Comparison of ENCODE assay signal across 13 mouse cellular contexts in genomic region chr1:52652601-52653253, GRCm38 (mm10). TPM values are rescaled to one million over a fixed set of nuclear protein-coding genes. Genes with fewer than 3 reads are reported as not detected.
DNase-seq lines count a peak whose midpoint lies in the region; ATAC-seq and TF ChIP-seq lines count a peak whose summit lies in the region.
"Had no signal": no experiment of that assay in that cellular context is flagged by ENCODE, and none has a peak within 500 bp of the region (broad histone marks: within the 10 kb centered on the region; RNA-seq: fewer than 3 reads in every experiment).

No protein-coding gene starts in this region.

- H3K27ac ChIP-seq in heart, embryonic 13.5 days (replicated peaks), result peak overlapping the region; percentile 4
- no peak overlapping the region for H3K27ac ChIP-seq in heart, embryonic 10.5 days
- peak overlapping the region; percentile 54; the same call in 1 of the 2 replicates for H3K27ac ChIP-seq in bone marrow, adult 2 months (ENCODE audit: control insufficient read depth, insufficient read depth, low read depth, low read length, poor library complexity)
- no peak overlapping the region for H3K27ac ChIP-seq in limb, embryonic 15.5 days
- H3K27ac ChIP-seq in forebrain, embryonic 14.5 days (ENCODE audit: low read depth, low read length), result no peak overlapping the region
- H3K27ac ChIP-seq: forebrain, embryonic 12.5 days; macrophage; stomach, embryonic 15.5 days had no signal

- no peaks in the 10 kb centered on the region for H3K9me3 ChIP-seq in heart, embryonic 13.5 days
- H3K9me3 ChIP-seq in heart, embryonic 10.5 days, result no peaks in the 10 kb centered on the region
- no peaks in the 10 kb centered on the region for H3K9me3 ChIP-seq in limb, embryonic 15.5 days
- no peaks in the 10 kb centered on the region for H3K9me3 ChIP-seq in forebrain, embryonic 14.5 days (replicated peaks; ENCODE audit: control insufficient read depth, low read length)
- H3K9me3 ChIP-seq: forebrain, embryonic 12.5 days; stomach, embryonic 15.5 days had no signal

- H3K27me3 ChIP-seq in heart, embryonic 13.5 days (replicated peaks), result no peaks in the 10 kb centered on the region
- no peaks in the 10 kb centered on the region for H3K27me3 ChIP-seq in heart, embryonic 10.5 days (ENCODE audit: insufficient read depth, poor library complexity, severe bottlenecking)
- H3K27me3 ChIP-seq in limb, embryonic 15.5 days, result no peaks in the 10 kb centered on the region
- H3K27me3 ChIP-seq in forebrain, embryonic 14.5 days (replicated peaks; ENCODE audit: control insufficient read depth, insufficient read depth, low read length), result no peaks in the 10 kb centered on the region
- H3K27me3 ChIP-seq: forebrain, embryonic 12.5 days; stomach, embryonic 15.5 days had no signal

- WGBS in heart, embryonic 13.5 days, result 44% methylated on average over 3 of the region's 3 CpGs
- 62% methylated on average over 3 of the region's 3 CpGs for WGBS in heart, embryonic 10.5 days
- WGBS in bone marrow, adult 2 months, result 74% methylated on average over 3 of the region's 3 CpGs
- 41% methylated on average over 3 of the region's 3 CpGs for WGBS in limb, embryonic 15.5 days
- 94% methylated on average over 3 of the region's 3 CpGs for WGBS in forebrain, embryonic 14.5 days

- no peak for TF ChIP-seq POLR2A in bone marrow, adult 2 months (IDR thresholded peaks at IDR 0.05; ENCODE audit: borderline replicate concordance, control insufficient read depth, low read depth, low read length)

- ATAC-seq in heart, embryonic 13.5 days (ENCODE audit: extremely low read depth, insufficient number of reproducible peaks, low FRiP score, low TSS enrichment), result no peak
- ATAC-seq in limb, embryonic 15.5 days (ENCODE audit: insufficient number of reproducible peaks, low FRiP score, low TSS enrichment, low read depth), result peak; percentile 58; the same call in 1 of the 2 replicates
- no peak for ATAC-seq in forebrain, embryonic 14.5 days
- ATAC-seq: intestine, embryonic 16.5 days had no signal

- no peak overlapping the region for H3K4me3 ChIP-seq in heart, embryonic 13.5 days
- no peak overlapping the region for H3K4me3 ChIP-seq in heart, embryonic 10.5 days
- H3K4me3 ChIP-seq in bone marrow, adult 2 months (replicated peaks; ENCODE audit: control insufficient read depth, low read depth, low read length), result no peak overlapping the region
- no peak overlapping the region for H3K4me3 ChIP-seq in limb, embryonic 15.5 days
- H3K4me3 ChIP-seq in forebrain, embryonic 14.5 days (ENCODE audit: low read depth, low read length), result no peak overlapping the region
- H3K4me3 ChIP-seq: forebrain, embryonic 12.5 days; stomach, embryonic 15.5 days had no signal

- H3K9ac ChIP-seq in heart, embryonic 13.5 days, result peak overlapping the region; percentile 28; the same call in 1 of the 2 replicates
- H3K9ac ChIP-seq in limb, embryonic 15.5 days, result no peak overlapping the region
- no peak overlapping the region for H3K9ac ChIP-seq in forebrain, embryonic 14.5 days (ENCODE audit: low read length)
- H3K9ac ChIP-seq: forebrain, embryonic 12.5 days; stomach, embryonic 15.5 days had no signal

- peaks cover 19% of the 10 kb centered on the region for H3K4me1 ChIP-seq in heart, embryonic 13.5 days
- H3K4me1 ChIP-seq in heart, embryonic 10.5 days, result peaks cover 6% of the 10 kb centered on the region; the same call in 1 of the 2 replicates
- peaks cover 8% of the 10 kb centered on the region for H3K4me1 ChIP-seq in bone marrow, adult 2 months (ENCODE audit: control insufficient read depth, insufficient read depth, low read length)
- peaks cover 3% of the 10 kb centered on the region for H3K4me1 ChIP-seq in limb, embryonic 15.5 days
- H3K4me1 ChIP-seq in forebrain, embryonic 14.5 days (ENCODE audit: control insufficient read depth, insufficient read depth, low read length), result no peaks in the 10 kb centered on the region
- H3K4me1 ChIP-seq: forebrain, embryonic 12.5 days; stomach, embryonic 15.5 days had no signal

- DNase-seq in heart, embryonic 10.5 days (ENCODE audit: low spot score), result no peak
- peak; percentile 47 for DNase-seq in 416B (ENCODE audit: low read depth)
- DNase-seq in testis, postnatal 10 days (ENCODE audit: low spot score), result no peak
- DNase-seq in frontal cortex, postnatal 25 days (ENCODE audit: low spot score in 2 of 2), result no peak
- no peak for DNase-seq in forebrain, embryonic 14.5 days (ENCODE audit: low spot score)
- DNase-seq: layer of hippocampus, postnatal 36 days had no signal

- no peak for TF ChIP-seq CTCF in bone marrow, adult 2 months (IDR thresholded peaks at IDR 0.05; ENCODE audit: control insufficient read depth, insufficient read depth, low read length)

- H3K36me3 ChIP-seq in heart, embryonic 13.5 days, result peaks cover 34% of the 10 kb centered on the region
- peaks cover 21% of the 10 kb centered on the region; the same call in 1 of the 2 replicates for H3K36me3 ChIP-seq in heart, embryonic 10.5 days
- H3K36me3 ChIP-seq in limb, embryonic 15.5 days, result peaks cover 19% of the 10 kb centered on the region
- H3K36me3 ChIP-seq in forebrain, embryonic 14.5 days (ENCODE audit: control insufficient read depth, insufficient read depth, low read length), result peaks cover 30% of the 10 kb centered on the region
- H3K36me3 ChIP-seq: stomach, embryonic 15.5 days had no signal

- no peak overlapping the region for H3K4me2 ChIP-seq in heart, embryonic 13.5 days
- H3K4me2 ChIP-seq in limb, embryonic 15.5 days, result no peak overlapping the region
- H3K4me2 ChIP-seq in forebrain, embryonic 14.5 days (ENCODE audit: low read length), result no peak overlapping the region
- H3K4me2 ChIP-seq: forebrain, embryonic 12.5 days; stomach, embryonic 15.5 days had no signal

RNA-seq across cellular contexts. Expression of gene Nemp2, which starts 22.2 kb away (rescaled TPM):
- 4.4 and 4.8 TPM in 2 replicates for polyA plus RNA-seq in heart, embryonic 13.5 days (2015; fragmentation: Nextera tagmentation; extraction: Ambion mirVana)
- 6.3 and 6.6 TPM in 2 replicates for polyA plus RNA-seq in heart, embryonic 10.5 days (2016; fragmentation: Nextera tagmentation; extraction: Ambion mirVana)
- 7.3 and 16.2 TPM in 2 replicates for polyA plus RNA-seq in bone marrow, adult 2 months (2011; ENCODE audit: insufficient read depth, insufficient read length, low replicate concordance, missing spikeins)
- polyA plus RNA-seq in limb, embryonic 15.5 days (2015; fragmentation: Nextera tagmentation; extraction: Ambion mirVana), result 7.9 and 8.5 TPM in 2 replicates
- polyA plus RNA-seq in forebrain, embryonic 14.5 days (2014; fragmentation: Nextera tagmentation; extraction: Ambion mirVana), result 9.5 and 10.1 TPM in 2 replicates

Comparison
In these comparisons a context has a peak if more than half of its experiments do, and no peak if none do; other contexts are left out.
1. H3K27ac ChIP-seq: peak in heart, embryonic 13.5 days (single experiment) and bone marrow, adult 2 months (single experiment); none in heart, embryonic 10.5 days (single experiment), limb, embryonic 15.5 days (single experiment) and forebrain, embryonic 14.5 days (single experiment).